Mouse (Mus musculus): ENCODE data around the gene Ahnak2. TPM values are rescaled to one million over a fixed set of nuclear protein-coding genes. Genes with fewer than 3 reads are reported as not detected.

The Ahnak2 gene
- polyA plus RNA-seq, 1 experiment from 2014 or later: 9.4 TPM

- WGBS: 94% methylated on average over 5 of the region's 5 CpGs
- peaks cover 9% of the 10 kb centered on the region for H3K36me3 ChIP-seq
- H3K9ac ChIP-seq: no peak overlapping the region
- H3K9me3 ChIP-seq: no peaks in the 10 kb centered on the region
- ATAC-seq (ENCODE audit: insufficient number of reproducible peaks, low FRiP score, low TSS enrichment, low read depth): no peak
- no peak overlapping the region for H3K27ac ChIP-seq
- H3K27me3 ChIP-seq: no peaks in the 10 kb centered on the region
- no peak overlapping the region for H3K4me3 ChIP-seq
- no peak overlapping the region for H3K4me2 ChIP-seq
- H3K4me1 ChIP-seq: peaks cover 21% of the 10 kb centered on the region
Observed at GRCm38 (mm10) chr12:112832411-112832810, 30.0 kb upstream of the Ahnak2 start.

- Histone ChIP-seq H3K27ac (no peak overlapping the region), H3K36me3 (peaks cover 23% of the 10 kb centered on the region), H3K9me3 (no peaks in the 10 kb centered on the region), H3K4me2 (peak overlapping the region; percentile 59), H3K4me3 (peak overlapping the region; percentile 86), H3K4me1 (peaks cover 36% of the 10 kb centered on the region), H3K9ac (peak overlapping the region; percentile 56), H3K27me3 (no peaks in the 10 kb centered on the region)
- 79% methylated on average over 3 of the region's 3 CpGs for WGBS
- ATAC-seq (ENCODE audit: insufficient number of reproducible peaks, low FRiP score, low TSS enrichment, low read depth): no peak
Observed at GRCm38 (mm10) chr12:112830570-112830969, 28.1 kb upstream of the Ahnak2 start.

DNA sequence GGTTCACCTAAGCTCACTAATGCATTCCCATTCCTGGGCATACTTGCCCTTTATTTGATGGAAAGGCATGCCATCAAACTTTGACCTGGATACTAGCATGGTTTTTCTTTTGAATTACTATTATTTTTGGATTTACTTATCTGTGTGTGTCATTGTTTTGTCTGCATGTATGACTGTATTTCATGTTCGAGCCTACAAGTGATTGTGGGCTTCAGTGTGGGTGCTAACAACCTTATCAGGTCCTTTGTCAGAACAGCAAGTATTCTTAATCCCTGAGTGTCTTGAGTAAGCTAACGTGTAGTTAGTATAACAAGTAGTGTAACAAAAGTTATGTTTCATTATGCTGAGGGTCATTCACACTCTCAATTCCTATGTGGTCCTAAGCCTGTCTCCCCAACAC, 27.7 kb upstream of the Ahnak2 start:
- Histone ChIP-seq H3K27me3 (no peaks in the 10 kb centered on the region), H3K27ac (peak overlapping the region; percentile 59), H3K36me3 (peaks cover 23% of the 10 kb centered on the region), H3K4me1 (peaks cover 36% of the 10 kb centered on the region), H3K4me2 (peak overlapping the region; percentile 59), H3K4me3 (peak overlapping the region; percentile 86), H3K9me3 (no peaks in the 10 kb centered on the region), H3K9ac (peak overlapping the region; percentile 56)
- no peak for ATAC-seq (ENCODE audit: insufficient number of reproducible peaks, low FRiP score, low TSS enrichment, low read depth)
- 30% methylated on average over 2 of the region's 2 CpGs for WGBS

GRCm38 (mm10) chr12:112829244-112829864, 26.9 kb upstream of the Ahnak2 start, which contains the start of gene Cdca4:
Gene Cdca4, minus strand, starts transcription at chr12:112829423.
- Histone ChIP-seq H3K9ac (peak within 1 kb of the TSS; percentile 87), H3K4me1 (peaks cover 42% of the 10 kb centered on the region), H3K9me3 (no peaks in the 10 kb centered on the region), H3K36me3 (peaks cover 30% of the 10 kb centered on the region), H3K4me2 (peak within 1 kb of the TSS; percentile 59), H3K27me3 (no peaks in the 10 kb centered on the region), H3K4me3 (peak within 1 kb of the TSS; percentile 86), H3K27ac (peak within 1 kb of the TSS; percentile 89)
- 1% methylated on average over 68 of the region's 72 CpGs for WGBS
- peak; percentile 97 for ATAC-seq (ENCODE audit: insufficient number of reproducible peaks, low FRiP score, low TSS enrichment, low read depth)

- H3K27ac ChIP-seq: peak overlapping the region; percentile 89
- peak overlapping the region; percentile 86 for H3K4me3 ChIP-seq
- peak overlapping the region; percentile 58 for H3K4me2 ChIP-seq
- peaks cover 37% of the 10 kb centered on the region for H3K36me3 ChIP-seq
- peaks cover 45% of the 10 kb centered on the region for H3K4me1 ChIP-seq
- under 1% methylated on average over 47 of the region's 51 CpGs for WGBS
- H3K9ac ChIP-seq: peak overlapping the region; percentile 87
- H3K27me3 ChIP-seq: no peaks in the 10 kb centered on the region
- H3K9me3 ChIP-seq: no peaks in the 10 kb centered on the region
- ATAC-seq (ENCODE audit: insufficient number of reproducible peaks, low FRiP score, low TSS enrichment, low read depth): peak; percentile 71
Observed at GRCm38 (mm10) chr12:112828501-112829243, 26.2 kb upstream of the Ahnak2 start.

DNA sequence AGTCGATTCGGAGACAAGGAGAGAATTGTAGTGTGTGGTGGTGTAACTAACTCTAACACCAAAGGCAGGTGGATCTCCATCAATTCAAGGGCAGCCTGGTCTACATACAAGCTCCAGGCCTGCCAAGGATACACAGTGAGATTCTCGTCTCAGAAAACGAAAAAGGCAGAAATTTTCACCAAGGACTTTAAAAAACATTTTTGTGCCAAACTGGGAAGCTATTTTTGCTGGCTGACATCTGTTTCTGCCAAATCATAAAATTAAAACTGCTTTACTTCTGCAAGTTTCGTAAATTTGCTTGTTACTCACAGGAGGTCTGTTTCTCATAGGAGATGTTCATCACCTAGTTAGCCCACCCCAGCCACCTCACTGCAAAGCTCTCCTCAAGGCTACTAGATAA, 23.4 kb upstream of the Ahnak2 start:
- no peak overlapping the region for H3K9ac ChIP-seq
- 75% methylated on average over 5 of the region's 5 CpGs for WGBS
- H3K4me3 ChIP-seq: no peak overlapping the region
- no peak for ATAC-seq (ENCODE audit: insufficient number of reproducible peaks, low FRiP score, low TSS enrichment, low read depth)
- H3K4me1 ChIP-seq: peaks cover 47% of the 10 kb centered on the region
- H3K4me2 ChIP-seq: no peak overlapping the region
- no peaks in the 10 kb centered on the region for H3K27me3 ChIP-seq
- no peaks in the 10 kb centered on the region for H3K9me3 ChIP-seq
- H3K36me3 ChIP-seq: peaks cover 45% of the 10 kb centered on the region
- 0 out of 2 replicates have a peak overlapping the region, but pooled peaks have one; percentile 7 for H3K27ac ChIP-seq

DNA sequence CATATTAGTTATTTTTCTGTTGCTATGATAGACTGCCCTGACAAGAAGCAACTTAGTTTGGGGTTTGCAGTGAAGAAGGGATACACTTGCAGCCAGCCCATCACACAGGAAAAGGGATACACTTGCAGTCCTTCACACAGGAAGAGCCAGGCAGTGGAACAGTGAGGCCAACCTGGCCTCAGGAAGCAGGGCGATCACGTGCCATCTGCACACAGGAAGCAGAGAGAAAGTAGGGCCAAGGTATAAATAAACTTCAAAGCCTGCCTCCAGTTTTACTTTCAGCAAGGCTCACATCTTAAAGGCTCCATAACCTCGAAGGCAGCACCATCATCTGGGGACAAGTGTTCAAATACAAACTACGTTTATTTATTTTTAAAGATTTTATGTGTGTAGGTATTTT, 20.8 kb upstream of the Ahnak2 start:
- WGBS: 65% methylated on average over 4 of the region's 4 CpGs
- H3K36me3 ChIP-seq: peaks cover 70% of the 10 kb centered on the region
- H3K4me1 ChIP-seq: peaks cover 39% of the 10 kb centered on the region
- no peak overlapping the region for H3K4me3 ChIP-seq
- no peak overlapping the region for H3K9ac ChIP-seq
- no peak overlapping the region for H3K4me2 ChIP-seq
- no peaks in the 10 kb centered on the region for H3K27me3 ChIP-seq
- H3K27ac ChIP-seq: peak overlapping the region; percentile 48
- no peaks in the 10 kb centered on the region for H3K9me3 ChIP-seq
- no peak for ATAC-seq (ENCODE audit: insufficient number of reproducible peaks, low FRiP score, low TSS enrichment, low read depth)

DNA sequence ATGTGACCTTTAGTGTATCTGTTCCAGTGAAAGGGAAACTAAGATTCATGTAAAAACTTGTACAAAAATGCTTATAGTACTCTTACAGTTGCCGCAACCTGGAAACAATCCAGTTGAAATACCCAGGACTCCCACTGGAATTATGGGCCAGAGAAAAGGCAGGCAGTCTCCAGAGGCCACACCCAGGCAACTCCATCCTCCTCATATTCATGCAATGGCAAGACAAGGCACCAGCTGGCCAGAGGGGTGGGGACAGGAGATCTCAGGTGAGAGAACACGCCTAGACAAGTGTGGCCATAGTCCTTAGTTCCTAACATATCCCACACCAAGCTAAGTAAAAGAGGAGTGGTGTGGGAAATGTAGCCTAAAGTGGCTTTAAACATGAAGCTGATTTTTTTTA, 20.2 kb upstream of the Ahnak2 start:
- ATAC-seq (ENCODE audit: insufficient number of reproducible peaks, low FRiP score, low TSS enrichment, low read depth): no peak

GRCm38 (mm10) chr12:112821974-112822373, 19.5 kb upstream of the Ahnak2 start:
- 77% methylated on average over 4 of the region's 4 CpGs for WGBS
- H3K4me3 ChIP-seq: no peak overlapping the region
- peaks cover 73% of the 10 kb centered on the region for H3K36me3 ChIP-seq

More for the DNA sequence above, 20.2 kb upstream of the Ahnak2 start:
- Histone ChIP-seq H3K9me3 (no peaks in the 10 kb centered on the region), H3K4me2 (no peak overlapping the region), H3K4me1 (peaks cover 33% of the 10 kb centered on the region), H3K36me3 (peaks cover 73% of the 10 kb centered on the region), H3K27me3 (no peaks in the 10 kb centered on the region), H3K9ac (no peak overlapping the region), H3K27ac (0 out of 2 replicates have a peak overlapping the region, but pooled peaks have one; percentile 51), H3K4me3 (no peak overlapping the region)
- 66% methylated on average over 2 of the region's 2 CpGs for WGBS

GRCm38 (mm10) chr12:112821216-112821615, 18.8 kb upstream of the Ahnak2 start:
- Histone ChIP-seq H3K9ac (no peak overlapping the region), H3K4me1 (peaks cover 19% of the 10 kb centered on the region), H3K27ac (no peak overlapping the region), H3K4me2 (no peak overlapping the region), H3K27me3 (no peaks in the 10 kb centered on the region), H3K36me3 (peaks cover 76% of the 10 kb centered on the region), H3K9me3 (no peaks in the 10 kb centered on the region), H3K4me3 (no peak overlapping the region)
- ATAC-seq (ENCODE audit: insufficient number of reproducible peaks, low FRiP score, low TSS enrichment, low read depth): no peak
- 72% methylated on average over 1 of the region's 1 CpGs for WGBS

More at GRCm38 (mm10) chr12:112821974-112822373, 19.5 kb upstream of the Ahnak2 start:
- H3K9me3 ChIP-seq: no peaks in the 10 kb centered on the region
- H3K27me3 ChIP-seq: no peaks in the 10 kb centered on the region
- H3K4me1 ChIP-seq: peaks cover 26% of the 10 kb centered on the region
- no peak for ATAC-seq (ENCODE audit: insufficient number of reproducible peaks, low FRiP score, low TSS enrichment, low read depth)
- no peak overlapping the region for H3K4me2 ChIP-seq
- H3K9ac ChIP-seq: no peak overlapping the region
- H3K27ac ChIP-seq: no peak overlapping the region

DNA sequence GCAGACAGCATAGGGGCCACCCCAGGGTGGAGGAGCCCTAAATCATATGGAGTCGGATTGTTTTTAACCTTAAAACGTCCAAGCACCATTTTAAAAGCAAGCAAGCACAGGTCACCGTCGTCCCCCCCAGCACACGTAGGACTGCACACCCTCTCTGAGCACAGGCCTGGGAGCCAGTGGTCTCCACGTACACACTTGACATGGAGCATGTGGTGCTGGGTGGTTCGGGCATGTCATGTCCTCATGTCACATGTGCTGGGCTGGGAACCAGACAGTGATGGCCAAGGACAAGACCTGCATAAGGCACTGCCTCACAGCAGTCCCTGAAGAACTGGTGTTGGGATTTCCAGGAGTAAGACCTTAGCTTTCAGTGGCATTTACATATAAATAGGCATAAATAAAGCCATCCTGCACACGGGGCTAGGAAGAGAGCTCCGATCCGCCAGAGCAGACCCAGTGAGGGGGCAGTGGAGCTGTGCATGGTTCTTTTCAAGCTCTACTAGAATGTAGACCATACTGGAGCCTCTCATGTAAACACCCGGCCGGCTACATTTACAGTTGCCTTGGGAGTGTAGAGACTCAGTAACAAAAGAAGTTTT, 18.0 kb upstream of the Ahnak2 start:
- WGBS: 83% methylated on average over 12 of the region's 12 CpGs
- Histone ChIP-seq H3K4me2 (no peak overlapping the region), H3K4me3 (no peak overlapping the region), H3K9ac (no peak overlapping the region), H3K36me3 (peaks cover 76% of the 10 kb centered on the region), H3K9me3 (no peaks in the 10 kb centered on the region), H3K4me1 (peaks cover 15% of the 10 kb centered on the region), H3K27ac (no peak overlapping the region), H3K27me3 (no peaks in the 10 kb centered on the region)
- ATAC-seq (ENCODE audit: insufficient number of reproducible peaks, low FRiP score, low TSS enrichment, low read depth): no peak

All from limb, embryonic 15.5 days (tissue).